Mouse (Mus musculus) forebrain, embryonic 10.5 days (tissue): Measurements from ENCODE around the gene Adam10. TPM values are rescaled to one million over a fixed set of nuclear protein-coding genes. Genes with fewer than 3 reads are reported as not detected.

Experiments
- DNase-seq: peaks from one replicate; pipeline ENCODE4 v3.0.0-alpha.2; 2017; ENCODE audit warnings: low spot score; ENCODE audit errors: extremely low spot score
- H3K27ac ChIP-seq: fragments of 300-500 bp; sonication (generic); 2 replicates; pipeline ENCODE4 v1.5.1; 2016; ENCODE audit warnings: mild to moderate bottlenecking
- H3K27me3 ChIP-seq: fragments of 300-500 bp; sonication (generic); 2 replicates; pipeline ENCODE4 v1.6.1; 2016; ENCODE audit warnings: mild to moderate bottlenecking; ENCODE audit not compliant: poor library complexity, severe bottlenecking
- H3K36me3 ChIP-seq: fragments of 300-500 bp; sonication (generic); replicated peaks from 2 replicates; pipeline ENCODE4 v1.6.1; 2016; ENCODE audit warnings: mild to moderate bottlenecking, moderate library complexity
- H3K4me1 ChIP-seq: fragments of 300-500 bp; sonication (generic); 2 replicates; pipeline ENCODE4 v1.6.1; 2016
- H3K4me3 ChIP-seq: fragments of 300-500 bp; sonication (generic); 2 replicates; pipeline ENCODE4 v1.5.1; 2016; ENCODE audit warnings: mild to moderate bottlenecking, moderate library complexity
- H3K9me3 ChIP-seq: fragments of 300-500 bp; sonication (generic); 2 replicates; pipeline ENCODE4 v1.6.1; 2016; ENCODE audit warnings: mild to moderate bottlenecking, moderate library complexity
- WGBS: fragments of 180-500 bp; shearing (Covaris S2); methylation state at CpG from one replicate; pipeline ENCODE4 v1.1.7; 2016; 5-methylcytosine and 5-hydroxymethylcytosine counted together
- polyA plus RNA-seq: library from polyadenylated mRNA; unstranded; fragments of >200 nt; fragmentation: Nextera tagmentation; extraction: Ambion mirVana; gene quantifications from 2 replicates; pipeline ENCODE4 v1.2.1, GENCODE M21; 2016

Adam10 gene
- polyA plus RNA-seq, 1 experiment from 2014 or later, result 60.6 TPM

- WGBS, result 81% methylated on average over 2 of the region's 2 CpGs
- no peak overlapping the region for H3K4me3 ChIP-seq
- no peaks in the 10 kb centered on the region for H3K27me3 ChIP-seq
- no peaks in the 10 kb centered on the region for H3K36me3 ChIP-seq
- H3K9me3 ChIP-seq, result no peaks in the 10 kb centered on the region
- H3K27ac ChIP-seq, result no peak overlapping the region
- no peak for DNase-seq
- H3K4me1 ChIP-seq, result peaks cover 34% of the 10 kb centered on the region
Measured at GRCm38 (mm10) chr9:70658266-70658665, 20.5 kb upstream of the Adam10 start.

DNA sequence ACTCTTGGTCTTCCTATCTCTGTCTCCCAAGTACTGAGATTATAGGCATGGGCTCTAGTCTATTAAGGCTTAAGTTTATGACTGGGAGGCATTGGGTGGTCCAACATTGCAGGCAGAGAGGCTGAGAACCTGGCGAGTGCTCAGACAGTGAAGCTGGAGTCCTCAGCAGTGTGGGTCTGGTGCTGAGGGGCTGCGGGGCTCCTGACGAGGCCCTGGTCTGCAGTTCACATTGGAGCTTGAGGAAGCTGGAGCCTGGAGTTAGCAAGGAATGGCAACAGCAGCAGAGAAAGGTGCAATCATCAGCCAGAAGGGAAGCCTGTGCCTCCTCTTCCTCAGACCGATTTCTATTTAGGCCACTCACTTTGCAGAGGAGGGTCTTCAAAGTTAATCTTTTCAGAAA, 13.9 kb upstream of the Adam10 start:
- 70% methylated on average over 4 of the region's 4 CpGs for WGBS
- H3K27me3 ChIP-seq, result no peaks in the 10 kb centered on the region
- H3K4me1 ChIP-seq, result no peaks in the 10 kb centered on the region
- H3K27ac ChIP-seq, result no peak overlapping the region
- no peak for DNase-seq
- H3K4me3 ChIP-seq, result no peak overlapping the region
- H3K9me3 ChIP-seq, result no peaks in the 10 kb centered on the region
- no peaks in the 10 kb centered on the region for H3K36me3 ChIP-seq

GRCm38 (mm10) chr9:70665372-70666145, 13.2 kb upstream of the Adam10 start:
- WGBS, result 72% methylated on average over 16 of the region's 16 CpGs
- H3K36me3 ChIP-seq, result no peaks in the 10 kb centered on the region
- no peak for DNase-seq
- H3K9me3 ChIP-seq, result no peaks in the 10 kb centered on the region
- H3K4me3 ChIP-seq, result no peak overlapping the region
- H3K27me3 ChIP-seq, result no peaks in the 10 kb centered on the region
- no peaks in the 10 kb centered on the region for H3K4me1 ChIP-seq
- no peak overlapping the region for H3K27ac ChIP-seq

DNA sequence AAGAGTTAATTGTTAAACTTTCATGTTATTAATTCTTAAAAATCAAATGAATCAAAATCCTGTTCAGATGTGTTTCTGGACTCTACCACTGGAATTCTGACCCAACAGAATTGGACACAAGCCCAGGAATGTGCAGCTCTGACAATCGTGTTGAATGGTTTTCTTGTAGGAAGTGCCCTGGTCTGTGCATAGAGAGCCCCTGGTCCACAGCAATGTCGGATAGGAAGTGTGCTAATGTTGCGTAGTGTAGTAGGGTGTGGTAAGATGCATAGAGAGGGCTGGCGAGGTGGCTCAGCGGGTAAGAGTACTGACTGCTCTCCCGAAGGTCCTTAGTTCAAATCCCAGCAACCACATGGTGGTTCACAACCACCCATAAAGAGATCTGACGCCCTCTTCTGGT, 12.0 kb upstream of the Adam10 start:
- no peaks in the 10 kb centered on the region for H3K36me3 ChIP-seq
- no peaks in the 10 kb centered on the region for H3K9me3 ChIP-seq
- no peak overlapping the region for H3K27ac ChIP-seq
- no peaks in the 10 kb centered on the region for H3K27me3 ChIP-seq
- 0 out of 2 replicates have a peak, but pooled peaks cover under 1% of the 10 kb centered on the region for H3K4me1 ChIP-seq
- WGBS, result 78% methylated on average over 7 of the region's 7 CpGs
- DNase-seq, result no peak
- no peak overlapping the region for H3K4me3 ChIP-seq

GRCm38 (mm10) chr9:70668048-70668447, 10.7 kb upstream of the Adam10 start:
- DNase-seq, result no peak
- Histone ChIP-seq H3K9me3 (no peaks in the 10 kb centered on the region), H3K4me3 (no peak overlapping the region), H3K27ac (no peak overlapping the region), H3K27me3 (no peaks in the 10 kb centered on the region), H3K4me1 (peaks cover 6% of the 10 kb centered on the region; the same call in 1 of the 2 replicates), H3K36me3 (no peaks in the 10 kb centered on the region)

- DNase-seq, result no peak
- H3K27ac ChIP-seq, result no peak overlapping the region
- H3K4me3 ChIP-seq, result no peak overlapping the region
- no peaks in the 10 kb centered on the region for H3K27me3 ChIP-seq
- no peaks in the 10 kb centered on the region for H3K9me3 ChIP-seq
- no peaks in the 10 kb centered on the region for H3K36me3 ChIP-seq
- 66% methylated on average over 2 of the region's 2 CpGs for WGBS
- H3K4me1 ChIP-seq, result peaks cover 6% of the 10 kb centered on the region; the same call in 1 of the 2 replicates
Measured at GRCm38 (mm10) chr9:70669197-70669596, 9.6 kb upstream of the Adam10 start.

DNA sequence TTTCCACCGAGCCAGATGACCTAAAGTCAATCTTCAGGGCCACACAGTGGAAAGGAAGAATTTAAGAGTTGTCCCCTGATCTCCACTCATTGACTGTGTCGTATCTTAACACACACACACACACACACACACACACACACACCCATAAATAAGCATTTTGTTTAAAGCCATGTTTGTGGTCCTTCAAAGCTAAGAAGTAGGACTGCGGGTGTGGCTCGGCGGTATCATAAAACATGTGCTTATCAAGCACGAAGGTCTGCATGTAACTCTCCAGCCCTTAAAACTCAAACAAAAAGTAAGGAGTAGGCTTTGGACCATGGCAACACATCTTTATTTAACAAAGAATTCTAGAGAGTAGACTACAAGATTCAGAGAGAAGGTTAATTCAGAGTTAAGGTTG, 8.4 kb upstream of the Adam10 start:
- 92% methylated on average over 6 of the region's 6 CpGs for WGBS
- Histone ChIP-seq H3K9me3 (no peaks in the 10 kb centered on the region), H3K27ac (no peak overlapping the region), H3K4me3 (no peak overlapping the region), H3K36me3 (no peaks in the 10 kb centered on the region), H3K27me3 (no peaks in the 10 kb centered on the region), H3K4me1 (peaks cover 6% of the 10 kb centered on the region; the same call in 1 of the 2 replicates)
- no peak for DNase-seq

- no peaks in the 10 kb centered on the region for H3K36me3 ChIP-seq
- peaks cover 6% of the 10 kb centered on the region; the same call in 1 of the 2 replicates for H3K4me1 ChIP-seq
- no peak overlapping the region for H3K4me3 ChIP-seq
- H3K9me3 ChIP-seq, result no peaks in the 10 kb centered on the region
- H3K27me3 ChIP-seq, result no peaks in the 10 kb centered on the region
- WGBS, result 80% methylated on average over 6 of the region's 6 CpGs
- no peak overlapping the region for H3K27ac ChIP-seq
- no peak for DNase-seq
Measured at GRCm38 (mm10) chr9:70671278-70671677, 7.5 kb upstream of the Adam10 start.

- H3K27ac ChIP-seq, result no peak overlapping the region
- WGBS, result 62% methylated on average over 10 of the region's 10 CpGs
- no peaks in the 10 kb centered on the region for H3K27me3 ChIP-seq
- H3K4me3 ChIP-seq, result no peak overlapping the region
- no peaks in the 10 kb centered on the region for H3K36me3 ChIP-seq
- peaks cover 6% of the 10 kb centered on the region; the same call in 1 of the 2 replicates for H3K4me1 ChIP-seq
- H3K9me3 ChIP-seq, result no peaks in the 10 kb centered on the region
- no peak for DNase-seq
Measured at GRCm38 (mm10) chr9:70671772-70672579, 6.8 kb upstream of the Adam10 start.

DNA sequence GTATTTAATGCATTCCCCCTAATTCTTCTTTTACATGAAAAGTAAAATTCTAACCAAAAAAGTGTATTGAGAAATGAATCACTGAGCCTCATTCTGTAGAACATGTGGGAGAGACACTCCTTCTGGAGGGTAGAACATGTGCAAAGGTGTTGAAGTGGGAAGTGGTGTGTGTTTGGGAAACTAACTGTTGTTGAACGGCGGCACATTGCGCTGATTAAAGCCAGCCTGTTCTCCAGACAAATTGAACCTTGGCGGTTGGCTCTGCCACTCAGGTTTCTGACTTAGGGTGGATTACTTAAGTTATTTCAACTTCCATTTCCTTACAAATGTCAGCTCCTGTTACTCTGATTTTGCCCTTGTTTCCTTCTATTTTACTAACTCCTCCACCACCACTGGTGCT, 5.1 kb upstream of the Adam10 start:
- WGBS, result 96% methylated on average over 4 of the region's 4 CpGs
- H3K36me3 ChIP-seq, result no peaks in the 10 kb centered on the region
- H3K4me3 ChIP-seq, result no peak overlapping the region
- no peak for DNase-seq
- H3K27ac ChIP-seq, result no peak overlapping the region
- no peaks in the 10 kb centered on the region for H3K9me3 ChIP-seq
- no peaks in the 10 kb centered on the region for H3K27me3 ChIP-seq
- peaks cover 12% of the 10 kb centered on the region; the same call in 1 of the 2 replicates for H3K4me1 ChIP-seq

GRCm38 (mm10) chr9:70675117-70675516, 3.7 kb upstream of the Adam10 start:
- Histone ChIP-seq H3K4me1 (peaks cover 15% of the 10 kb centered on the region), H3K36me3 (no peaks in the 10 kb centered on the region), H3K27ac (no peak overlapping the region), H3K27me3 (no peaks in the 10 kb centered on the region), H3K9me3 (no peaks in the 10 kb centered on the region), H3K4me3 (no peak overlapping the region)
- WGBS, result 79% methylated on average over 4 of the region's 4 CpGs
- DNase-seq, result no peak

DNA sequence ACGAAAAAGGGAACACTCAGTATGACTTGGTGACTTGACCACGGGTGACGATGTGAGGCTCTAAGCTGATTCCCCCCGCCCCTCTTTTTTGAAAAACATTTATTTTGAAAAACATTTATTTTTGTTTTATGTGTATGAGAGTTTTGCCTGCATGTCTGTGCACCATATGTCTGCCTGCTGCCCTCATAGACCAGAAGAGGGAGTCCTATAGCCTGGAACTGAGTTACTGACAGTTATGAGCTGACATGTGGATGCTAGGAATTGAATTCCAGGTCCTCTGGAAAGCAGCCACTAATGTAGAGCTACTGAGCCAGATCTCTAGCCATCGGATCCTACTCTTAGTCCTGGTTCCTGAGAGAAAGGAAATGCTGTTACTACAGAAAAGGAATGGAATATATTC, 2.8 kb upstream of the Adam10 start:
- Histone ChIP-seq H3K36me3 (no peaks in the 10 kb centered on the region), H3K4me1 (peaks cover 23% of the 10 kb centered on the region), H3K27me3 (no peaks in the 10 kb centered on the region), H3K27ac (no peak overlapping the region), H3K9me3 (no peaks in the 10 kb centered on the region), H3K4me3 (no peak overlapping the region)
- DNase-seq, result no peak
- WGBS, result 83% methylated on average over 5 of the region's 5 CpGs
